ENCODE assay signal across 9 mouse cellular contexts in genomic region chr2:30771368-30771805, GRCm38 (mm10). TPM values are rescaled to one million over a fixed set of nuclear protein-coding genes. Genes with fewer than 3 reads are reported as not detected.
DNase-seq lines count a peak whose midpoint lies in the region; ATAC-seq and TF ChIP-seq lines count a peak whose summit lies in the region.
"Had no signal": no experiment of that assay in that cellular context is flagged by ENCODE, and none has a peak within 500 bp of the region (broad histone marks: within the 10 kb centered on the region; RNA-seq: fewer than 3 reads in every experiment).

No protein-coding gene starts in this region.

- TF ChIP-seq POLR2A in testis, adult 2 months (IDR thresholded peaks at IDR 0.05; ENCODE audit: control insufficient read depth, low read depth, low read length) = no peak
- TF ChIP-seq POLR2A in myocyte (IDR thresholded peaks at IDR 0.05; ENCODE audit: insufficient read length, low read depth) = no peak

- no peaks in the 10 kb centered on the region for H3K9me3 ChIP-seq in erythroblast, embryonic 14.5 days (ENCODE audit: control insufficient read depth, low read length)
- H3K9me3 ChIP-seq in intestine, postnatal 0 days (ENCODE audit: control insufficient read depth) = no peaks in the 10 kb centered on the region

- WGBS in intestine, postnatal 0 days = under 1% methylated on average over 50 of the region's 51 CpGs

- no peak for DNase-seq in testis, postnatal 14 days (ENCODE audit: low spot score)
- DNase-seq in thymus, adult 18-20 months = no peak

- H3K27ac ChIP-seq in testis, adult 2 months (ENCODE audit: control insufficient read depth, insufficient read depth, low read depth, low read length) = peak overlapping the region; percentile 88
- H3K27ac ChIP-seq in intestine, postnatal 0 days (ENCODE audit: low read depth, low read length) = peak overlapping the region; percentile 21

- H3K27me3 ChIP-seq in erythroblast, embryonic 14.5 days (ENCODE audit: control insufficient read depth) = peaks cover 11% of the 10 kb centered on the region
- H3K27me3 ChIP-seq in testis, adult 2 months (ENCODE audit: control insufficient read depth, insufficient read depth, low read length) = no peaks in the 10 kb centered on the region
- no peaks in the 10 kb centered on the region; the same call in 1 of the 2 replicates for H3K27me3 ChIP-seq in intestine, postnatal 0 days (replicated peaks; ENCODE audit: control insufficient read depth, insufficient read depth, low read length)
- no peaks in the 10 kb centered on the region for H3K27me3 ChIP-seq in myocyte (ENCODE audit: control insufficient read depth, insufficient read depth, insufficient read length)

- no peaks in the 10 kb centered on the region for H3K79me2 ChIP-seq in myocyte (ENCODE audit: control insufficient read depth, insufficient read depth)

- H3K4me1 ChIP-seq in erythroblast, embryonic 14.5 days (ENCODE audit: control insufficient read depth) = peaks cover 85% of the 10 kb centered on the region
- H3K4me1 ChIP-seq in testis, adult 2 months (ENCODE audit: control insufficient read depth, insufficient read depth, low read length) = peaks cover 9% of the 10 kb centered on the region
- peaks cover 5% of the 10 kb centered on the region; the same call in 1 of the 2 replicates for H3K4me1 ChIP-seq in intestine, postnatal 0 days (replicated peaks; ENCODE audit: control insufficient read depth, insufficient read depth, low read length)

- no peak for ATAC-seq in erythroblast, adult 5-6 weeks (replicated peaks; ENCODE audit: low FRiP score, poor library complexity, severe bottlenecking)
- ATAC-seq in intestine, postnatal 0 days = no peak
- ATAC-seq in frontal cortex, adult (ENCODE audit: low TSS enrichment) = no peak

- H3K36me3 ChIP-seq in erythroblast, embryonic 14.5 days (ENCODE audit: control insufficient read depth) = peaks cover 9% of the 10 kb centered on the region
- H3K36me3 ChIP-seq in testis, adult 2 months (ENCODE audit: control insufficient read depth, insufficient read depth, low read length) = no peaks in the 10 kb centered on the region
- no peaks in the 10 kb centered on the region for H3K36me3 ChIP-seq in intestine, postnatal 0 days (ENCODE audit: control insufficient read depth, insufficient read depth)
- H3K36me3 ChIP-seq in myocyte (ENCODE audit: control insufficient read depth, insufficient read depth) = no peaks in the 10 kb centered on the region

- no peak for TF ChIP-seq CTCF in testis, adult 2 months (IDR thresholded peaks at IDR 0.05; ENCODE audit: control insufficient read depth, insufficient read depth, insufficient replicate concordance, low read depth, low read length)
- no peak for TF ChIP-seq CTCF in intestine, postnatal 0 days (IDR thresholded peaks at IDR 0.05; ENCODE audit: low read depth)

- H3K4me2 ChIP-seq in intestine, postnatal 0 days (replicated peaks; ENCODE audit: low read depth) = peak overlapping the region; percentile 86
- H3K4me2 ChIP-seq in myocyte (ENCODE audit: low read depth) = peak overlapping the region; percentile 87

- H3K4me3 ChIP-seq in erythroblast, embryonic 14.5 days (replicated peaks) = peak overlapping the region; percentile 81
- peak overlapping the region; percentile 38 for H3K4me3 ChIP-seq in testis, adult 2 months (ENCODE audit: control insufficient read depth, low read depth, low read length)
- H3K4me3 ChIP-seq in intestine, postnatal 0 days (ENCODE audit: low read depth, low read length) = peak overlapping the region; percentile 37
- peak overlapping the region; percentile 11 for H3K4me3 ChIP-seq in myocyte

- peak overlapping the region; percentile 38 for H3K9ac ChIP-seq in intestine, postnatal 0 days (ENCODE audit: low read depth, low read length)

- H3ac ChIP-seq in myocyte (ENCODE audit: control insufficient read depth, insufficient read length) = peak overlapping the region; percentile 16

TF ChIP-seq in myocyte, 11 proteins besides CTCF, POLR2A, EP300 and RAD21:
- TF ChIP-seq MYOG (IDR thresholded peaks at IDR 0.05; ENCODE audit: control insufficient read depth in 1 of 3, insufficient read depth in 1 of 3, insufficient read length in 2 of 3, low read depth in 2 of 3) = no peak
- TF ChIP-seq SRF (IDR thresholded peaks at IDR 0.05; ENCODE audit: control insufficient read depth, insufficient read length, low read depth) = no peak
- TF ChIP-seq MYOD1 (IDR thresholded peaks at IDR 0.05; ENCODE audit: control insufficient read depth in 1 of 3, insufficient read length in 2 of 3, low read depth in 2 of 3) = no peak
- TF ChIP-seq REST (IDR thresholded peaks at IDR 0.05; ENCODE audit: insufficient read depth, insufficient read length) = no peak
- TF ChIP-seq MAX (IDR thresholded peaks at IDR 0.05; ENCODE audit: low read depth) = no peak
- TF ChIP-seq USF1 (IDR thresholded peaks at IDR 0.05; ENCODE audit: low read depth) = no peak
- TF ChIP-seq POLR2AphosphoS2 (IDR thresholded peaks at IDR 0.05; ENCODE audit: insufficient read length, low read depth) = no peak
- no peak for TF ChIP-seq TCF3 (IDR thresholded peaks at IDR 0.05; ENCODE audit: insufficient read length, low read depth)
- TF ChIP-seq CEBPB (IDR thresholded peaks at IDR 0.05; ENCODE audit: insufficient read depth, poor library complexity, severe bottlenecking) = no peak
- no peak for TF ChIP-seq TCF12 (IDR thresholded peaks at IDR 0.05; ENCODE audit: insufficient read depth, poor library complexity, severe bottlenecking)
- no peak for TF ChIP-seq E2F4 (IDR thresholded peaks at IDR 0.05; ENCODE audit: insufficient read depth)

RNA-seq across cellular contexts. Expression of gene 1700001O22Rik, which starts 32.1 kb away (rescaled TPM):
- polyA plus RNA-seq in erythroblast, embryonic 14.5 days (2012) = not detected in 2 replicates
- total RNA-seq in erythroblast, adult 5-6 weeks (2015; ENCODE audit: low replicate concordance) = not detected in 2 replicates
- total RNA-seq in erythroblast, adult 5-6 weeks (2017; ENCODE audit: low replicate concordance) = not detected in 2 replicates
- polyA plus RNA-seq in testis, adult 2 months (2012; rRNA removed) = 905 and 964 TPM in 2 replicates
- 0.58 and 0.60 TPM in 2 replicates for polyA plus RNA-seq in intestine, postnatal 0 days (2015; fragmentation: Nextera tagmentation; extraction: Ambion mirVana)
- 0.12 TPM for polyA plus RNA-seq in myocyte (2012; fragmentation: generic; extraction: Trizol)
- total RNA-seq: CH12.LX had no signal

RNA-seq across cellular contexts. Expression of gene Ntmt1, which starts 36.2 kb away (rescaled TPM):
- 1.8 TPM in 2 replicates for polyA plus RNA-seq in erythroblast, embryonic 14.5 days (2012)
- total RNA-seq in erythroblast, adult 5-6 weeks (2015; ENCODE audit: low replicate concordance) = 2.7 TPM in 2 replicates
- total RNA-seq in erythroblast, adult 5-6 weeks (2017; ENCODE audit: low replicate concordance) = 3.9 TPM in 1 of 2 replicates, not detected in the other
- 49.5 and 53.9 TPM in 2 replicates for polyA plus RNA-seq in testis, adult 2 months (2012; rRNA removed)
- 45.3 and 50.5 TPM in 2 replicates for polyA plus RNA-seq in intestine, postnatal 0 days (2015; fragmentation: Nextera tagmentation; extraction: Ambion mirVana)
- polyA plus RNA-seq in myocyte (2012; fragmentation: generic; extraction: Trizol) = 71.2 TPM

RNA-seq across cellular contexts. Expression of gene Asb6, which starts 58.7 kb away (rescaled TPM):
- 16.3 and 18.5 TPM in 2 replicates for polyA plus RNA-seq in erythroblast, embryonic 14.5 days (2012)
- 13.6 and 19.2 TPM in 2 replicates for total RNA-seq in erythroblast, adult 5-6 weeks (2015; ENCODE audit: low replicate concordance)
- 40.6 and 42.2 TPM in 2 replicates for total RNA-seq in erythroblast, adult 5-6 weeks (2017; ENCODE audit: low replicate concordance)
- 9.3 and 10.5 TPM in 2 replicates for polyA plus RNA-seq in testis, adult 2 months (2012; rRNA removed)
- polyA plus RNA-seq in intestine, postnatal 0 days (2015; fragmentation: Nextera tagmentation; extraction: Ambion mirVana) = 12.9 and 13.0 TPM in 2 replicates
- polyA plus RNA-seq in myocyte (2012; fragmentation: generic; extraction: Trizol) = 44.9 TPM

Comparison
In these comparisons a context has a peak if more than half of its experiments do, and no peak if none do; other contexts are left out.
1. H3K4me3 ChIP-seq: peak in every context shown above with its lines; median percentile 81 in erythroblast, embryonic 14.5 days; 38 in testis, adult 2 months; 37 in intestine, postnatal 0 days; 11 in myocyte.
2. RNA of gene 1700001O22Rik, which starts 32.1 kb away (polyA plus RNA-seq): 905 to 964 TPM in testis, adult 2 months; 0.58 to 0.60 TPM in intestine, postnatal 0 days, 0.12 TPM in myocyte (single experiment) and not detected in erythroblast, embryonic 14.5 days; every median in the first group is over 100 times any median in the second.
3. RNA of gene Ntmt1, which starts 36.2 kb away (polyA plus RNA-seq): 71.2 TPM in myocyte (single experiment), 45.3 to 50.5 TPM in intestine, postnatal 0 days and 49.5 to 53.9 TPM in testis, adult 2 months; 1.8 TPM in erythroblast, embryonic 14.5 days; every median in the first group is over 10 times any median in the second.